8 mouse cellular contexts compared by ENCODE assay signal in genomic region chr8:84004533-84005201, GRCm38 (mm10). TPM values are rescaled to one million over a fixed set of nuclear protein-coding genes. Genes with fewer than 3 reads are reported as not detected.
DNase-seq lines count a peak whose midpoint lies in the region; ATAC-seq and TF ChIP-seq lines count a peak whose summit lies in the region.

No protein-coding gene starts in this region.

- no peaks in the 10 kb centered on the region for H3K27me3 ChIP-seq in C2C12 (ENCODE audit: control insufficient read depth, insufficient read depth, insufficient read length)
- H3K27me3 ChIP-seq in erythroblast, embryonic 14.5 days (ENCODE audit: control insufficient read depth), result peaks cover 12% of the 10 kb centered on the region
- H3K27me3 ChIP-seq in heart, embryonic 12.5 days (replicated peaks), result peaks cover 16% of the 10 kb centered on the region
- no peaks in the 10 kb centered on the region for H3K27me3 ChIP-seq in kidney, postnatal 0 days (ENCODE audit: insufficient read depth, low read length)
- H3K27me3 ChIP-seq in liver, embryonic 11.5 days (replicated peaks; ENCODE audit: control insufficient read depth, insufficient read depth, low read length), result peaks cover 4% of the 10 kb centered on the region
- H3K27me3 ChIP-seq in stomach, embryonic 14.5 days (ENCODE audit: control insufficient read depth, insufficient read depth, low read length), result no peaks in the 10 kb centered on the region

- H3K4me3 ChIP-seq in C2C12 (ENCODE audit: insufficient read depth, poor library complexity, severe bottlenecking), result peak overlapping the region; percentile 30
- H3K4me3 ChIP-seq in erythroblast, embryonic 14.5 days (replicated peaks), result peak overlapping the region; percentile 65
- peak overlapping the region; percentile 60 for H3K4me3 ChIP-seq in heart, embryonic 12.5 days
- H3K4me3 ChIP-seq in kidney, postnatal 0 days (replicated peaks; ENCODE audit: low read depth, low read length), result peak overlapping the region; percentile 50
- H3K4me3 ChIP-seq in liver, embryonic 11.5 days (ENCODE audit: low read depth, low read length), result peak overlapping the region; percentile 59
- H3K4me3 ChIP-seq in stomach, embryonic 14.5 days (ENCODE audit: low read depth, low read length), result peak overlapping the region; percentile 52

- no peak for TF ChIP-seq CTCF in C2C12 (IDR thresholded peaks at IDR 0.05; ENCODE audit: control insufficient read depth, insufficient read depth, insufficient read length)
- no peak for TF ChIP-seq CTCF in brain, embryonic 14.5 days (IDR thresholded peaks at IDR 0.05; ENCODE audit: borderline replicate concordance, extremely low read depth, insufficient read depth, insufficient read length)
- no peak for TF ChIP-seq CTCF in kidney, postnatal 0 days (IDR thresholded peaks at IDR 0.05; ENCODE audit: low read depth)

- peak overlapping the region; percentile 69 for H3K27ac ChIP-seq in heart, embryonic 12.5 days (ENCODE audit: poor library complexity, severe bottlenecking)
- H3K27ac ChIP-seq in kidney, postnatal 0 days, result peak overlapping the region; percentile 85
- peak overlapping the region; percentile 88 for H3K27ac ChIP-seq in liver, embryonic 11.5 days (ENCODE audit: low read depth, low read length)
- peak overlapping the region; percentile 77 for H3K27ac ChIP-seq in stomach, embryonic 14.5 days (ENCODE audit: low read length)

- H3ac ChIP-seq in C2C12 (ENCODE audit: control insufficient read depth, insufficient read length, low read depth), result peak overlapping the region; percentile 45

- under 1% methylated on average over 30 of the region's 30 CpGs for WGBS in heart, embryonic 12.5 days
- WGBS in kidney, postnatal 0 days, result 0% methylated on average over 30 of the region's 30 CpGs
- WGBS in liver, embryonic 11.5 days, result 3% methylated on average over 30 of the region's 30 CpGs
- WGBS in stomach, embryonic 14.5 days, result 2% methylated on average over 30 of the region's 30 CpGs

- peak; percentile 89 for ATAC-seq in heart, embryonic 12.5 days (ENCODE audit: insufficient number of reproducible peaks, low FRiP score)
- ATAC-seq in kidney, postnatal 0 days (replicated peaks; ENCODE audit: low FRiP score, low read depth), result peak; percentile 82
- peak; percentile 88 for ATAC-seq in liver, embryonic 11.5 days (replicated peaks; ENCODE audit: low FRiP score)
- peak; percentile 78; the same call in 1 of the 2 replicates for ATAC-seq in stomach, embryonic 14.5 days (ENCODE audit: insufficient number of reproducible peaks, insufficient read depth, low FRiP score, low read depth)

- TF ChIP-seq POLR2A in brain, embryonic 14.5 days (IDR thresholded peaks at IDR 0.05; ENCODE audit: borderline replicate concordance, extremely low read depth, insufficient read depth, insufficient read length, poor library complexity, severe bottlenecking), result peak; percentile 20; the same call in 1 of the 2 replicates

- H3K36me3 ChIP-seq in C2C12 (ENCODE audit: control insufficient read depth, insufficient read depth), result peaks cover 24% of the 10 kb centered on the region
- peaks cover 48% of the 10 kb centered on the region for H3K36me3 ChIP-seq in erythroblast, embryonic 14.5 days (ENCODE audit: control insufficient read depth)
- peaks cover 15% of the 10 kb centered on the region for H3K36me3 ChIP-seq in heart, embryonic 12.5 days
- H3K36me3 ChIP-seq in kidney, postnatal 0 days (ENCODE audit: insufficient read depth, low read length), result 0 out of 2 replicates have a peak, but pooled peaks cover 8% of the 10 kb centered on the region
- H3K36me3 ChIP-seq in liver, embryonic 11.5 days (ENCODE audit: control insufficient read depth, insufficient read depth, low read length), result peaks cover 17% of the 10 kb centered on the region
- peaks cover 15% of the 10 kb centered on the region; the same call in 1 of the 2 replicates for H3K36me3 ChIP-seq in stomach, embryonic 14.5 days (ENCODE audit: control insufficient read depth, insufficient read depth, low read length)

- H3K4me1 ChIP-seq in erythroblast, embryonic 14.5 days (ENCODE audit: control insufficient read depth), result peaks cover 43% of the 10 kb centered on the region
- peaks cover 23% of the 10 kb centered on the region for H3K4me1 ChIP-seq in heart, embryonic 12.5 days (replicated peaks)
- peaks cover 11% of the 10 kb centered on the region for H3K4me1 ChIP-seq in kidney, postnatal 0 days (replicated peaks; ENCODE audit: insufficient read depth, low read length)
- H3K4me1 ChIP-seq in liver, embryonic 11.5 days (replicated peaks; ENCODE audit: control insufficient read depth, insufficient read depth, low read length), result peaks cover 14% of the 10 kb centered on the region
- H3K4me1 ChIP-seq in stomach, embryonic 14.5 days (ENCODE audit: control insufficient read depth, insufficient read depth, low read length), result peaks cover 11% of the 10 kb centered on the region; the same call in 1 of the 2 replicates

- DNase-seq in brain, embryonic 14.5 days (ENCODE audit: low read depth), result peak; percentile 97
- DNase-seq in kidney, postnatal 0 days (ENCODE audit: low spot score), result peak; percentile 95
- peak; percentile 91 for DNase-seq in liver, embryonic 11.5 days (ENCODE audit: low spot score)
- DNase-seq in naive thymus-derived CD4-positive, alpha-beta T cell, adult 2 months (ENCODE audit: low read depth), result peak; percentile 97

- peaks cover 3% of the 10 kb centered on the region for H3K79me3 ChIP-seq in C2C12 (ENCODE audit: low read depth)

- peak overlapping the region; percentile 88 for H3K4me2 ChIP-seq in heart, embryonic 12.5 days
- H3K4me2 ChIP-seq in kidney, postnatal 0 days (ENCODE audit: low read length), result peak overlapping the region; percentile 85
- peak overlapping the region; percentile 92 for H3K4me2 ChIP-seq in liver, embryonic 11.5 days
- peak overlapping the region; percentile 91 for H3K4me2 ChIP-seq in stomach, embryonic 14.5 days (replicated peaks; ENCODE audit: low read depth, low read length)

- peak overlapping the region; percentile 72 for H3K9ac ChIP-seq in heart, embryonic 12.5 days
- peak overlapping the region; percentile 60 for H3K9ac ChIP-seq in kidney, postnatal 0 days (ENCODE audit: low read depth, low read length)
- peak overlapping the region; percentile 71 for H3K9ac ChIP-seq in liver, embryonic 11.5 days (ENCODE audit: low read depth, low read length)
- H3K9ac ChIP-seq in stomach, embryonic 14.5 days (replicated peaks; ENCODE audit: low read depth, low read length), result peak overlapping the region; percentile 53

- peaks cover 3% of the 10 kb centered on the region for H3K79me2 ChIP-seq in C2C12 (ENCODE audit: control insufficient read depth, insufficient read depth)

- H3K9me3 ChIP-seq in erythroblast, embryonic 14.5 days (ENCODE audit: control insufficient read depth, low read length), result peaks cover 4% of the 10 kb centered on the region; the same call in 1 of the 2 replicates
- H3K9me3 ChIP-seq in heart, embryonic 12.5 days (replicated peaks), result no peaks in the 10 kb centered on the region
- no peaks in the 10 kb centered on the region for H3K9me3 ChIP-seq in kidney, postnatal 0 days (replicated peaks; ENCODE audit: low read length)
- no peaks in the 10 kb centered on the region for H3K9me3 ChIP-seq in liver, embryonic 11.5 days (ENCODE audit: control insufficient read depth, low read length)
- H3K9me3 ChIP-seq in stomach, embryonic 14.5 days (ENCODE audit: control insufficient read depth, low read depth, low read length), result no peaks in the 10 kb centered on the region

RNA-seq across cellular contexts. Expression of gene 1700067K01Rik, which starts 3.4 kb away (rescaled TPM):
- 0.12 TPM for polyA plus RNA-seq in C2C12 (2012; fragmentation: generic; extraction: Trizol)
- 0.27 and 0.37 TPM in 2 replicates for polyA plus RNA-seq in brain, embryonic 14.5 days (2012; rRNA removed)
- polyA plus RNA-seq in erythroblast, embryonic 14.5 days (2012), result 0.34 and 0.71 TPM in 2 replicates
- 0.22 and 0.54 TPM in 2 replicates for polyA plus RNA-seq in heart, embryonic 12.5 days (2016; fragmentation: Nextera tagmentation; extraction: Ambion mirVana)
- 1.1 and 1.7 TPM in 2 replicates for polyA plus RNA-seq in kidney, postnatal 0 days (2015; fragmentation: Nextera tagmentation; extraction: Ambion mirVana)
- 0.29 and 1.5 TPM in 2 replicates for polyA plus RNA-seq in liver, embryonic 11.5 days (2014; fragmentation: Nextera tagmentation; extraction: Ambion mirVana)
- polyA plus RNA-seq in stomach, embryonic 14.5 days (2014; fragmentation: Nextera tagmentation; extraction: Ambion mirVana), result 0.71 and 0.87 TPM in 2 replicates

RNA-seq across cellular contexts. Expression of gene Samd1, which starts 7.2 kb away (rescaled TPM):
- 69.7 TPM for polyA plus RNA-seq in C2C12 (2012; fragmentation: generic; extraction: Trizol)
- 87.5 and 93.8 TPM in 2 replicates for polyA plus RNA-seq in brain, embryonic 14.5 days (2012; rRNA removed)
- 37.5 and 42.8 TPM in 2 replicates for polyA plus RNA-seq in erythroblast, embryonic 14.5 days (2012)
- polyA plus RNA-seq in heart, embryonic 12.5 days (2016; fragmentation: Nextera tagmentation; extraction: Ambion mirVana), result 4.5 and 5.8 TPM in 2 replicates
- polyA plus RNA-seq in kidney, postnatal 0 days (2015; fragmentation: Nextera tagmentation; extraction: Ambion mirVana), result 6.7 and 7.2 TPM in 2 replicates
- 13.4 and 17.6 TPM in 2 replicates for polyA plus RNA-seq in liver, embryonic 11.5 days (2014; fragmentation: Nextera tagmentation; extraction: Ambion mirVana)
- polyA plus RNA-seq in stomach, embryonic 14.5 days (2014; fragmentation: Nextera tagmentation; extraction: Ambion mirVana), result 17.5 and 18.3 TPM in 2 replicates

RNA-seq across cellular contexts. Expression of gene 2210011C24Rik, which starts 7.3 kb away (rescaled TPM):
- 1.5 TPM for polyA plus RNA-seq in C2C12 (2012; fragmentation: generic; extraction: Trizol)
- 0.07 and 0.35 TPM in 2 replicates for polyA plus RNA-seq in brain, embryonic 14.5 days (2012; rRNA removed)
- polyA plus RNA-seq in erythroblast, embryonic 14.5 days (2012), result not detected in 2 replicates
- polyA plus RNA-seq in heart, embryonic 12.5 days (2016; fragmentation: Nextera tagmentation; extraction: Ambion mirVana), result 0.30 TPM in 1 of 2 replicates, not detected in the other
- polyA plus RNA-seq in kidney, postnatal 0 days (2015; fragmentation: Nextera tagmentation; extraction: Ambion mirVana), result 15.8 and 21.0 TPM in 2 replicates
- not detected in 2 replicates for polyA plus RNA-seq in liver, embryonic 11.5 days (2014; fragmentation: Nextera tagmentation; extraction: Ambion mirVana)
- polyA plus RNA-seq in stomach, embryonic 14.5 days (2014; fragmentation: Nextera tagmentation; extraction: Ambion mirVana), result 1.1 and 1.3 TPM in 2 replicates

RNA-seq across cellular contexts. Expression of gene Palm3, which starts 16.6 kb away (rescaled TPM):
- polyA plus RNA-seq in C2C12 (2012; fragmentation: generic; extraction: Trizol), result 3.5 TPM
- polyA plus RNA-seq in brain, embryonic 14.5 days (2012; rRNA removed), result 1.3 and 3.7 TPM in 2 replicates
- 0.01 TPM in 1 of 2 replicates, not detected in the other for polyA plus RNA-seq in erythroblast, embryonic 14.5 days (2012)
- polyA plus RNA-seq in heart, embryonic 12.5 days (2016; fragmentation: Nextera tagmentation; extraction: Ambion mirVana), result 1.7 and 2.1 TPM in 2 replicates
- polyA plus RNA-seq in kidney, postnatal 0 days (2015; fragmentation: Nextera tagmentation; extraction: Ambion mirVana), result 12.7 and 15.7 TPM in 2 replicates
- 0.66 and 1.2 TPM in 2 replicates for polyA plus RNA-seq in liver, embryonic 11.5 days (2014; fragmentation: Nextera tagmentation; extraction: Ambion mirVana)
- polyA plus RNA-seq in stomach, embryonic 14.5 days (2014; fragmentation: Nextera tagmentation; extraction: Ambion mirVana), result 3.2 and 3.6 TPM in 2 replicates

RNA-seq across cellular contexts. Expression of gene Prkaca, which starts 31.9 kb away (rescaled TPM):
- 75.1 TPM for polyA plus RNA-seq in C2C12 (2012; fragmentation: generic; extraction: Trizol)
- polyA plus RNA-seq in brain, embryonic 14.5 days (2012; rRNA removed), result 121 and 143 TPM in 2 replicates
- 2.3 and 2.7 TPM in 2 replicates for polyA plus RNA-seq in erythroblast, embryonic 14.5 days (2012)
- 216 and 234 TPM in 2 replicates for polyA plus RNA-seq in heart, embryonic 12.5 days (2016; fragmentation: Nextera tagmentation; extraction: Ambion mirVana)
- polyA plus RNA-seq in kidney, postnatal 0 days (2015; fragmentation: Nextera tagmentation; extraction: Ambion mirVana), result 104 and 109 TPM in 2 replicates
- 96.9 and 99.2 TPM in 2 replicates for polyA plus RNA-seq in liver, embryonic 11.5 days (2014; fragmentation: Nextera tagmentation; extraction: Ambion mirVana)
- 101 and 112 TPM in 2 replicates for polyA plus RNA-seq in stomach, embryonic 14.5 days (2014; fragmentation: Nextera tagmentation; extraction: Ambion mirVana)

Comparison
In these comparisons a context has a peak if more than half of its experiments do, and no peak if none do; other contexts are left out.
1. Peak in every context shown above with its lines: DNase-seq, ATAC-seq, H3K4me3 ChIP-seq and H3K27ac ChIP-seq.